ENCODE assay signal across 14 mouse cellular contexts in the genomic region with DNA sequence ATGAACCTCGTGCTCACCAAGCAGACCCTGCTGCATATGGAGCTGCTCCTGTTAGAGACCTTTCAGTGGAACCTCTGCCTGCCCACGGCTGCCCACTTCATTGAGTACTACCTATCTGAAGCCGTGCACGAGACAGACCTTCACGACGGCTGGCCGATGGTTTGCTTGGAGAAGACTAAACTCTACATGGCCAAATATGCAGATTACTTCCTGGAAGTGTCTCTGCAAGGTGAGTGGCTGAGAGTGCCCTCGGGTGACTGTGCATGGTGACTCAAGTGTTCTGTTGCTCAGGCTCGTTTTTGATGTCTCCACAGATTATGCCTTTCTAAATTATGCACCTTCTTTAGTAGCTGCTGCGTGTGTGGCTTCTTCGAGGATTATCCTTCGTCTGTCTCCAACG.
"Had no signal": no experiment of that assay in that cellular context is flagged by ENCODE, and none has a peak within 500 bp of the region (broad histone marks: within the 10 kb centered on the region; RNA-seq: fewer than 3 reads in every experiment).

No protein-coding gene starts in this region.

- H3K27ac ChIP-seq: layer of hippocampus, adult 2 months; limb, embryonic 12.5 days; liver, embryonic 13.5 days; midbrain, embryonic 10.5 days; neural tube, embryonic 12.5 days; stomach, postnatal 0 days had no signal

- H3K4me1 ChIP-seq: limb, embryonic 12.5 days; liver, embryonic 13.5 days; midbrain, embryonic 10.5 days; neural tube, embryonic 12.5 days had no signal

- DNase-seq: kidney, adult 11 months; kidney, adult 9 months; kidney, postnatal 10 days; kidney, postnatal 4 days; liver; liver, embryonic 13.5 days; liver, postnatal 0 days; midbrain, embryonic 14.5 days; thymus, postnatal 4 days had no signal

- H3K4me3 ChIP-seq: layer of hippocampus, adult 2 months; limb, embryonic 12.5 days; liver, embryonic 13.5 days; midbrain, embryonic 10.5 days; neural tube, embryonic 12.5 days had no signal

- H3K9ac ChIP-seq: limb, embryonic 12.5 days; liver, embryonic 13.5 days; liver, postnatal 0 days; neural tube, embryonic 12.5 days had no signal

- H3K27me3 ChIP-seq: limb, embryonic 12.5 days; liver, embryonic 13.5 days; neural tube, embryonic 12.5 days had no signal
